Mouse (Mus musculus): ENCODE data around the gene Pomgnt1. TPM values are rescaled to one million over a fixed set of nuclear protein-coding genes. Genes with fewer than 3 reads are reported as not detected.
A peak's percentile ranks its signal among the peaks of the same experiment; 100 is the strongest.

Gene Pomgnt1
- polyA plus RNA-seq, 1 experiment from 2014 or later: 69.0 TPM

DNA sequence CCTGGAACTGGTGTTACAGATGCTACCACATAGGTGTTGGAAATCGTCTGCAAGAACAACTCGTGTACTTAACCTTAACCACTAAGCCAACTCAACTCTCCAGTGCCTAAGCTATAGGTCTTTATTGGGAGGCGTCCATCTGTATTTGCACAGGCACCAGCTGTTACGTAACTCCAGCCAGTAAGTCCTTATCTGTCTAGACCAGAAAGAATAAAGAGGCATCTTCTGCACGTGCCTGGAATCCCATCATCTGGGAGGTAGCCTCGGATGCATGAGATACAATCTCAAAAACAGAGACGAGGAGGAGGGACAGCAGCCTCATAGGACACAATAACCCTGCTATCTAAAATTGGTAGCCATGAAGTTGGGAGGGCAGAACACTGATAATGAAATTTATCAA, 22.7 kb upstream of the Pomgnt1 start:
- WGBS: 91% methylated on average over 7 of the region's 7 CpGs
- no peak for ATAC-seq (ENCODE audit: low FRiP score, low read depth)
- H3K27ac ChIP-seq: no peak overlapping the region

DNA sequence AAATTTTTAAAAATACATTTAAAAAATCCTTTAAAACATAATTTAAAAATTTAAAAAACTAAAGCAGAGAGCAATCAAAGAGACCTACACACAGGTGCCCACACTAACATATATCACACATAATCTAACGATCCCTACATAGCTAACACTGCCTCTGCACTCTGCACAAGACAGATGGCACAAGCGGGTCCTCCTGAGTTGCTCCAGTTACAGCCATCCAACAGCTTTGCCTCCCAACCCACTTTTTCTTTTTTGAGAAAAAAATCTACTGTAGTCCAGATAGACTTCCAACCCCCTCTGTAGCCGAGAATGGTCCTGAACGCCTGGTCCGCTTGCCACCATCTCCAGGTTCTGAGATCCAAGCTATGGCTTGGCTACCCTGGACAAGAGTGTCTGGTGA, 18.4 kb upstream of the Pomgnt1 start:
- no peaks in the 10 kb centered on the region for H3K27me3 ChIP-seq
- ATAC-seq (ENCODE audit: low FRiP score, low read depth): no peak
- H3K4me3 ChIP-seq: no peak overlapping the region
- peaks cover 74% of the 10 kb centered on the region for H3K36me3 ChIP-seq
- no peaks in the 10 kb centered on the region for H3K4me1 ChIP-seq
- H3K9ac ChIP-seq: no peak overlapping the region
- 94% methylated on average over 5 of the region's 5 CpGs for WGBS
- no peaks in the 10 kb centered on the region for H3K9me3 ChIP-seq
- no peak overlapping the region for H3K27ac ChIP-seq
- H3K4me2 ChIP-seq (replicated peaks): no peak overlapping the region

More for the DNA sequence above, 22.7 kb upstream of the Pomgnt1 start:
- Histone ChIP-seq H3K4me3 (no peak overlapping the region), H3K9me3 (no peaks in the 10 kb centered on the region), H3K36me3 (peaks cover 94% of the 10 kb centered on the region), H3K4me2 (replicated peaks) (no peak overlapping the region), H3K4me1 (no peaks in the 10 kb centered on the region), H3K27me3 (no peaks in the 10 kb centered on the region), H3K9ac (no peak overlapping the region)

DNA sequence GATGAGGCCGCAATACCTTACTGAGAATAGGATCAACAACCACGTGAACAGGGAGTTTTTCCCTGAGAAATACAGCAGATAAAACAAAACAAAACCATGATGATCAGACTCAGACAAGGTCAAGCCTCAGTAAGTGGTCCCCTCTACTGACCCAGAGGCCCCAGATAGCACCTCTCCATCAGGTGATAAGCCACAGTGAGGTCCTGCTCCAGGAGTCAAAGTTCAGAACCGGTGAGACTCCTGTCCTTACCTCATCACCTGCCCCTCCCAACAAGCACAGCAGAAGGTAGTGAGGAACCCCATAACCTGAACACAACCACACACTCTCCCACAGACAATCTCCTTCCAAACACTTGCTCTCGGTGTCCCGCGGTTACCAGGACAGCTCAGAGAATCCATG, 12.9 kb upstream of the Pomgnt1 start:
- H3K9me3 ChIP-seq: no peaks in the 10 kb centered on the region
- no peaks in the 10 kb centered on the region for H3K27me3 ChIP-seq
- H3K36me3 ChIP-seq: peaks cover 48% of the 10 kb centered on the region
- no peak overlapping the region for H3K27ac ChIP-seq
- H3K4me3 ChIP-seq: no peak overlapping the region
- H3K4me1 ChIP-seq: no peaks in the 10 kb centered on the region
- WGBS: 95% methylated on average over 6 of the region's 6 CpGs
- H3K9ac ChIP-seq: no peak overlapping the region
- no peak for ATAC-seq (ENCODE audit: low FRiP score, low read depth)
- no peak overlapping the region for H3K4me2 ChIP-seq (replicated peaks)

DNA sequence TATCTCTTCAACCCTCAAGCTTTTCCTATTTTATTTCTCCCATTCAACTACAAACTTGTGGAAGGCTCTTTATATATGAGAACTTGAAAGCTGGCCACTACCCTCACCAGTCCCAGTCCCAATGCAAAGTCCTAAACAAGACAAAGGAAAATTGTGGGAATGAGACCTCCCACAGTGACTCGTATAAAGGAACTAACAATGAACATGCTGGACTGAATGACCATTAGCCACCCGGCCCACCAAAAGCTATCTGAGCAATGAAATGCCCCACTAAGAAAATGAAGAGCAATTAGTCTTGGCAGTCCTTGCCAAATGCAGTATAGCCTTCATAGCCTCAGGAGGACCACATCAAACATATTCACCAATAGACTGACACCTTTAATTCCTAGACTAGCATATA, 12.2 kb upstream of the Pomgnt1 start:
- Histone ChIP-seq H3K4me1 (no peaks in the 10 kb centered on the region), H3K36me3 (peaks cover 52% of the 10 kb centered on the region), H3K4me2 (replicated peaks) (no peak overlapping the region), H3K9ac (no peak overlapping the region), H3K4me3 (no peak overlapping the region), H3K27ac (no peak overlapping the region), H3K9me3 (no peaks in the 10 kb centered on the region), H3K27me3 (no peaks in the 10 kb centered on the region)
- ATAC-seq (ENCODE audit: low FRiP score, low read depth): no peak
- 75% methylated on average over 2 of the region's 2 CpGs for WGBS

DNA sequence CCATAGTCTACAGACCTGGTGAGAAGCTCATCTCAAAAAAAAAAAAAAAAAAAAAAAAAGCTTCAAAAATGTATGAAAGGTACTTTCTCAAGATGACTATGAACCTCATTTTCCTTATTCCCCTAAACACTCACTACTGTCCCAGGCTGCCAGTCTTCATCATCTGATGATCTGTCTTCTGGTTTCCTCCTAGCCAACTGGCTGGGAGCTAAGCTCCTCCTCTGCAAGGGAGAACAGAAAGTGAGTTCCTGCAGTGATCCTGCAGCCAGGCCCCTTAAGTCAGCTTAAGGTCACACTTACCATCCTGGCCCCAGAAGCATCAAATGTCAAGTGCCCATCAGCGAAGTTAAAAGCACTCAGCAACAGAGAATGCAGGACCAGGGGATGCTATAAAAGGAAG, 878 bp upstream of the Pomgnt1 start:
- 0% methylated on average over 1 of the region's 1 CpGs for WGBS
- H3K9ac ChIP-seq: peak overlapping the region; percentile 73
- H3K4me1 ChIP-seq: peaks cover 20% of the 10 kb centered on the region
- no peak for ATAC-seq (ENCODE audit: low FRiP score, low read depth)
- H3K9me3 ChIP-seq: no peaks in the 10 kb centered on the region
- H3K36me3 ChIP-seq: peaks cover 5% of the 10 kb centered on the region
- H3K27ac ChIP-seq: no peak overlapping the region
- no peaks in the 10 kb centered on the region for H3K27me3 ChIP-seq
- peak overlapping the region; percentile 62 for H3K4me3 ChIP-seq
- peak overlapping the region; percentile 70 for H3K4me2 ChIP-seq (replicated peaks)

DNA sequence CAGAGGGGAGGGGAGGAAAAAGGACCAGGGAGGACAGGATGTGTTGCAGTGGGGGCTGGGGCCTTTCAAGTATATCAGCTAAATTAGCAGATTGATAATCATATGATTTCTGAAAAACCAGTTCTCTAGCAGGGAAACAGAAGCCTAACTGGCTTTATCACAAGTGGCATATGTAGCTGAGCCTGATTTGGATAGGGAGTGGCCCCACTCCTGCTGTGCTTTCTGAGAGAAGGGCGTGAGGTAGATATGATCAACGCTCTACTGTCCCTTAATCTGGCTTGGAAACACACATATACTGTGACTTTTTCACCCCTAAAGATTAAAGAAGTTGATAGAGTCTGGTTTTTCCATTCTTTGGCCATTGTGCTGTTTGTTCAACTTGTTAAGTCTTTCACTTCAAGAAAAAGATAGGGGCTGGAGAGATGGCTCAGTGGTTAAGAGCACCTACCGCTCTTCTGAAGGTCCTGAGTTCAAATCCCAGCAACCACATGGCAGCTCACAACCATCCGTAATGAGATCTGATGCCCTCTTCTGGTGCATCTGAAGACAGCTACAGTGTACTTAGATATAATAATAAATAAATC, 2.3 kb downstream of the Pomgnt1 start:
- no peaks in the 10 kb centered on the region for H3K36me3 ChIP-seq
- no peak overlapping the region for H3K4me3 ChIP-seq
- H3K27me3 ChIP-seq: no peaks in the 10 kb centered on the region
- no peak overlapping the region for H3K9ac ChIP-seq
- no peaks in the 10 kb centered on the region for H3K9me3 ChIP-seq
- no peak for ATAC-seq (ENCODE audit: low FRiP score, low read depth)
- peaks cover 20% of the 10 kb centered on the region for H3K4me1 ChIP-seq
- no peak overlapping the region for H3K27ac ChIP-seq
- WGBS: 92% methylated on average over 4 of the region's 4 CpGs
- no peak overlapping the region for H3K4me2 ChIP-seq (replicated peaks)

DNA sequence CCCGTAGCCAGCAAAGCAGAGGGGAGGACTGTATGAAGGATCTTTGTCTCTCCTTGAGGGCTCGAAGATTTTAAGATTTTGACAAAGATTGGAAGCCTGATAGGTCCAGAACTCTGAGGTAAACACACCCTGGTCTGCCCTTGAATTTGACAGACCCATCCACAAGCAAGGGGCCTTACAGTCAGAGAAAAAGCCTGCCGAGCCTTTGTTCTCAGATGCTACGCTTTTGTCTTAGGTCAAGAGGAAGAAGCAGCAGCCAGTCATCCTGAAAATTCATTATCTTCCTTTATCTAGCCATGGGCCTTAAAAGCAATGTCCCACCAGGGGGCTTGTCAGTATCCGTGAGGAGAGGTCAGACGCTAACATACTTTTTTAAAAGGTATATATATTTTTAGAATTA, 4.3 kb downstream of the Pomgnt1 start:
- H3K36me3 ChIP-seq: no peaks in the 10 kb centered on the region
- H3K27me3 ChIP-seq: no peaks in the 10 kb centered on the region
- no peaks in the 10 kb centered on the region for H3K9me3 ChIP-seq
- WGBS: 81% methylated on average over 6 of the region's 6 CpGs
- no peak overlapping the region for H3K9ac ChIP-seq
- H3K27ac ChIP-seq: no peak overlapping the region
- ATAC-seq (ENCODE audit: low FRiP score, low read depth): no peak
- H3K4me1 ChIP-seq: peaks cover 13% of the 10 kb centered on the region
- H3K4me3 ChIP-seq: no peak overlapping the region
- H3K4me2 ChIP-seq (replicated peaks): no peak overlapping the region

DNA sequence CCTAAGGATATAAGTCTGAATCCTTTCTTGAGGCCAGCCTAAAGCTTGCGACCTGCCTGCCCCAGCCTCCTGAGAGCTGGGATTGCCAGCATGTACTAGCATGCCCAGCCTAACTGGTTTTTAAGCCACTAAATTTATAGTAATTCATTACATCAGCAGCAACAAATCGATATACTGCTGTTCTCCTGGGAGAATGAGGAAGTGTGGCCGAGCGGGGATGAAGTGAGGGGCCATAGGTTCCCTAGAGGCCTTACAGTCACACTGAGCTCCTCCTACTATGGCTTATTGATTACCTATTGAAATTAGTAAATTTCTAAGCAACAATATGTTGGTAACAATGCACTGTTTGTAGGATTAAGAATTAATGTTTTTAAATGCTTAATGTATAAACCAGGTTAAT, 9.5 kb downstream of the Pomgnt1 start:
- ATAC-seq (ENCODE audit: low FRiP score, low read depth): no peak
- no peaks in the 10 kb centered on the region for H3K4me1 ChIP-seq
- no peak overlapping the region for H3K27ac ChIP-seq
- no peaks in the 10 kb centered on the region for H3K9me3 ChIP-seq
- H3K4me3 ChIP-seq: no peak overlapping the region
- 76% methylated on average over 4 of the region's 4 CpGs for WGBS
- H3K36me3 ChIP-seq: no peaks in the 10 kb centered on the region; the same call in 1 of the 2 replicates
- no peaks in the 10 kb centered on the region for H3K27me3 ChIP-seq
- no peak overlapping the region for H3K9ac ChIP-seq
- H3K4me2 ChIP-seq (replicated peaks): no peak overlapping the region

DNA sequence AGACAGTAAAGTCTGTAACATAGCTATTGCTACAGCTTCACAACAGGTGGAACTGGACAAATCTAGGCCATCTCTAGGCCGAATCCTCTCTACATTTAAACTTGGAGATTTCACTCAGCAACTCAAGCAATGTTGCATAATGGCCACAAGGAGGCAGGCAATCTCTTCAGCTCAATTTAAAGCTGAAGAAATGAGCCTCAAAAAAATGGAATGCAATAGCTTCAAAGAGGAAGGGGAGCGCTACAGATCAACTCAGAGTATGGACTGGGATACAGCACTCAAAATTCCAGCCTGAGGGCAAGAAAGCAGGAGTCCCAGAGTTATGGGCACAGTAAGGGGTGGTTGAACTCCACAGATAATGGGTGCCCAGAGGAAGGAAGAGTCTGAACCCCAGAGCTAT, 11.3 kb downstream of the Pomgnt1 start:
- 44% methylated on average over 2 of the region's 2 CpGs for whole genome bisulfite sequencing

DNA sequence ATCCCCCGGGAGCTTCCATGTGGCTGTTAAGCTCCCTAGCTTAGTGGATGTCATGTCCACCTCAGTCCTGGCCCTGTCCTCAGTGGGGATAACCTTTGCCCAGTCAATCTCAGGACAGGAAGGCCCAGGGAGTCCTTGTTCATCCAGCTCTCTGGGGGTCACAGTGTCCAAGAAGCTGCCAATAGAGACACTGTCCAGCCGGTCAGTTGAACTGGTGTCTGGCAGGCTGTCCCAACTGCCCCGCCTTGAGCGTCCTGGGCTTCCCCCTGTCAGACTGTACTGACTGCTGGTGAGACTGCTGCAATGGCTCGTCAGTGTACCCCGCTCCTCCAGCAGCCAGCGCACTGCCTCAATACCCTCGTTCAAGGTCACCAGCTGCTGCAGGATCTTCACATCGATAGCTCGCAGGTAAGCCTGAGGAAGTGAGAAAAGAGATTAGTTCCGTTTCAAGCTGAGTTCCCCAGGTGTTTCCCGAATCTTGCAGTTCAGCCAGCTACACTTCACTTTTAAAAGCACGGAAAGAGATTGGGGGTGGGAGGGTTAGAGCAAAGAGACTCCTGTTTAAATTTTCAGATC, 13.9 kb downstream of the Pomgnt1 start:
- H3K9ac ChIP-seq: no peak overlapping the region
- H3K4me2 ChIP-seq (replicated peaks): no peak overlapping the region
- H3K36me3 ChIP-seq: no peaks in the 10 kb centered on the region; the same call in 1 of the 2 replicates
- H3K4me1 ChIP-seq: no peaks in the 10 kb centered on the region
- H3K4me3 ChIP-seq: no peak overlapping the region
- no peaks in the 10 kb centered on the region for H3K9me3 ChIP-seq
- 0 out of 2 replicates have a peak, but pooled peaks cover 2% of the 10 kb centered on the region for H3K27me3 ChIP-seq
- H3K27ac ChIP-seq: no peak overlapping the region
- WGBS: 53% methylated on average over 13 of the region's 13 CpGs
- ATAC-seq (ENCODE audit: low FRiP score, low read depth): no peak

More for the DNA sequence above, 11.3 kb downstream of the Pomgnt1 start:
- Histone ChIP-seq H3K4me3 (no peak overlapping the region), H3K9ac (no peak overlapping the region), H3K27me3 (no peaks in the 10 kb centered on the region), H3K4me1 (no peaks in the 10 kb centered on the region), H3K36me3 (no peaks in the 10 kb centered on the region; the same call in 1 of the 2 replicates), H3K4me2 (replicated peaks) (no peak overlapping the region), H3K27ac (no peak overlapping the region), H3K9me3 (no peaks in the 10 kb centered on the region)
- ATAC-seq (ENCODE audit: low FRiP score, low read depth): no peak

DNA sequence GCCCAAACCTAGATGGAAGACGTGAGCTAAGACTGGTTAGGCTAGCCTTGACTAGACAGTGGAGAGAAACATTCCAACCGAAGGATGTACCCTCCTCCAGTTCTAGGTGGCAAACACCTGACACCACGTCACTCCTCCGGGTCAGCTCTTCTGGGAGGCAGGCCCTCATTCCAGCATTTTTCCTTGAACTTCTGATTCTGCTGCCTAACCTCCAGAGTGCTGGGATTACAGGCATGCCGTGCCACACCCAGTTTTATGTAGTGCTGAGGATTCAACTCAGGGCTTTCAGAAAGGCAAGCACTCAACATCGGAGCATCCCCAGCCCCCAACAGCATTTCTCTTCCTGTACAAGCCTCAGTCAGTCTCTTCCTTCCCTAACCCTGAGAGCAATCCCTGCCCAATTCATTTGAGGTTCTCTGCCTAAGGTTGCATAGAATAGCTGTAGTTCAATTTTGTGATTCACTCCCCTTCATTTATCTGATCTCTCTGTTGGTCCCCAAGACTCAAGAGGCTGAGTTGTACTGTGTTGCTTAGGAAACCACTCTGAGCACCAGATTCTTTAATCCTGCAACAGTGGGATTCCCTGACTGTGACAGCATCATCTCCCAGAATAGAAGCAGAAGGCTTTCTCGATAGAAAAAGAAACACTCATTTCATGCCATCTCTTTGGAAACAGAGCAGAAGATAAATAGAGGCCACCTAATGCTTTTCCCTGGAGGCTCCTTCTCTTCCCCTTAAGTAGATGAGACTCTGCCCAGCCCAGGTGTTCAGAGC, 17.3 kb downstream of the Pomgnt1 start:
- ATAC-seq (ENCODE audit: low FRiP score, low read depth): no peak
- Histone ChIP-seq H3K9ac (no peak overlapping the region), H3K36me3 (no peaks in the 10 kb centered on the region; the same call in 1 of the 2 replicates), H3K9me3 (no peaks in the 10 kb centered on the region), H3K4me1 (peaks cover 14% of the 10 kb centered on the region), H3K27me3 (peaks cover 12% of the 10 kb centered on the region), H3K27ac (no peak overlapping the region), H3K4me2 (replicated peaks) (no peak overlapping the region), H3K4me3 (no peak overlapping the region)
- WGBS: 78% methylated on average over 7 of the region's 7 CpGs

DNA sequence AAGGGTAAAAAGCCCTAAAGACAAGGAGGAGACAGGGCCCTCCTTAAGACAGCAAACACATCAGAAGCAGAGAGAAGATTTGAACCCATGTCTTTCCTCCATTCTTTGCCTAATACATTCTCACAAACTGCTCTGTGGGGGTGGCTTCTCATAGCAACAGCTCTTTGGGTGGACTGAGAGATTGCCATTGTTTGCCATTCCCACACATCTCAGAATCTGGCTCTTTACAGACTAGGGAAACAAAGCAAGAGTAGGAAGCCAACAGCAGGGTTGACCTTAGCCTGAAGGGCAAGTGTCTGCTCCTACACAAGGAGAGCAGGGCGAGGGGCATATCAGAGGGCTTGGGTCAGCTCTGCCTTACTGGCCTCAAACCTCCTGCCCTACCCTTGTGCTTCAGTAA, 18.1 kb downstream of the Pomgnt1 start:
- no peak for ATAC-seq (ENCODE audit: low FRiP score, low read depth)
- Histone ChIP-seq H3K4me3 (no peak overlapping the region), H3K27ac (no peak overlapping the region), H3K9ac (no peak overlapping the region), H3K9me3 (no peaks in the 10 kb centered on the region), H3K36me3 (no peaks in the 10 kb centered on the region; the same call in 1 of the 2 replicates), H3K27me3 (peaks cover 12% of the 10 kb centered on the region), H3K4me2 (replicated peaks) (no peak overlapping the region), H3K4me1 (peaks cover 14% of the 10 kb centered on the region)
- WGBS: 81% methylated on average over 1 of the region's 1 CpGs

Measured in limb, embryonic 13.5 days (tissue).